Mouse (Mus musculus) heart, embryonic 11.5 days (tissue): ENCODE data around the gene Relb. TPM values are rescaled to one million over a fixed set of nuclear protein-coding genes. Genes with fewer than 3 reads are reported as not detected.

Experiments
- ATAC-seq: fragments of 200-750 bp; cut with Nextera tagmentation; replicated peaks from 2 replicates; pipeline ENCODE4 v1.8.0; 2017; ENCODE audit warnings: moderate library complexity; ENCODE audit not compliant: insufficient number of reproducible peaks, low FRiP score, low TSS enrichment
- H3K27ac ChIP-seq: fragments of 300-500 bp; sonication (generic); 2 replicates; pipeline ENCODE4 v1.5.1; 2014; ENCODE audit warnings: mild to moderate bottlenecking, low read depth, low read length
- H3K27me3 ChIP-seq: fragments of 300-500 bp; sonication (generic); 2 replicates; pipeline ENCODE4 v1.6.1; 2014; ENCODE audit warnings: mild to moderate bottlenecking, low read length, mixed read lengths; ENCODE audit not compliant: control insufficient read depth, insufficient read depth
- H3K36me3 ChIP-seq: fragments of 300-500 bp; sonication (generic); 2 replicates; pipeline ENCODE4 v1.6.1; 2014; ENCODE audit warnings: mild to moderate bottlenecking, low read length, moderate library complexity, mixed read lengths; ENCODE audit not compliant: control insufficient read depth, insufficient read depth
- H3K4me1 ChIP-seq: fragments of 300-500 bp; sonication (generic); 2 replicates; pipeline ENCODE4 v1.6.1; 2014; ENCODE audit warnings: low read length; ENCODE audit not compliant: control insufficient read depth, insufficient read depth
- H3K4me2 ChIP-seq: fragments of 300-500 bp; sonication (generic); 2 replicates; pipeline ENCODE4 v1.6.1; 2014; ENCODE audit warnings: mild to moderate bottlenecking, moderate library complexity
- H3K4me3 ChIP-seq: fragments of 300-500 bp; sonication (generic); 2 replicates; pipeline ENCODE4 v1.5.1; 2014; ENCODE audit warnings: low read depth, low read length
- H3K9ac ChIP-seq: fragments of 300-500 bp; sonication (generic); 2 replicates; pipeline ENCODE4 v1.6.1; 2014; ENCODE audit warnings: mild to moderate bottlenecking, low read depth, low read length, moderate library complexity
- H3K9me3 ChIP-seq: fragments of 300-500 bp; sonication (generic); replicated peaks from 2 replicates; pipeline ENCODE4 v1.6.1; 2016; ENCODE audit warnings: low read length; ENCODE audit not compliant: control insufficient read depth
- WGBS: fragments of 180-500 bp; shearing (Covaris S2); extraction: QIAGEN DNeasy Blood & Tissue Kit; methylation state at CpG from one replicate; pipeline ENCODE4 v1.1.7; 2014; ENCODE audit not compliant: insufficient replicate concordance; 5-methylcytosine and 5-hydroxymethylcytosine counted together
- polyA plus RNA-seq: library from polyadenylated mRNA; unstranded; fragments of >200 nt; fragmentation: Nextera tagmentation; extraction: Ambion mirVana; gene quantifications from 2 replicates; pipeline ENCODE4 v1.2.1, GENCODE M21; 2014

Gene Relb
- polyA plus RNA-seq, 1 experiment from 2014 or later, result 3.7 TPM

- Histone ChIP-seq H3K36me3 (peaks cover 65% of the 10 kb centered on the region), H3K4me2 (peak overlapping the region; percentile 31; the same call in 1 of the 2 replicates), H3K27ac (no peak overlapping the region), H3K9ac (no peak overlapping the region), H3K4me3 (no peak overlapping the region), H3K4me1 (no peaks in the 10 kb centered on the region; the same call in 1 of the 2 replicates), H3K9me3 (no peaks in the 10 kb centered on the region), H3K27me3 (no peaks in the 10 kb centered on the region)
- 0 out of 2 replicates have a peak, but pooled peaks have one; percentile 12 for ATAC-seq
- WGBS, result 68% methylated on average over 46 of the region's 46 CpGs
Observed at GRCm38 (mm10) chr7:19586269-19586668, 43.0 kb downstream of the Relb start.

- Histone ChIP-seq H3K4me1 (peaks cover 9% of the 10 kb centered on the region; the same call in 1 of the 2 replicates), H3K4me2 (no peak overlapping the region), H3K9ac (no peak overlapping the region), H3K9me3 (no peaks in the 10 kb centered on the region), H3K27me3 (peaks cover 37% of the 10 kb centered on the region), H3K36me3 (peaks cover 24% of the 10 kb centered on the region), H3K4me3 (no peak overlapping the region), H3K27ac (no peak overlapping the region)
- 96% methylated on average over 8 of the region's 8 CpGs for WGBS
- no peak for ATAC-seq
Observed at GRCm38 (mm10) chr7:19580634-19581033, 48.6 kb downstream of the Relb start.

- no peaks in the 10 kb centered on the region for H3K9me3 ChIP-seq
- 0 out of 2 replicates have a peak, but pooled peaks have one; percentile 6 for ATAC-seq
- peaks cover 9% of the 10 kb centered on the region; the same call in 1 of the 2 replicates for H3K4me1 ChIP-seq
- no peak overlapping the region for H3K9ac ChIP-seq
- peaks cover 39% of the 10 kb centered on the region for H3K27me3 ChIP-seq
- no peak overlapping the region for H3K4me2 ChIP-seq
- no peak overlapping the region for H3K27ac ChIP-seq
- 80% methylated on average over 10 of the region's 10 CpGs for WGBS
- no peak overlapping the region for H3K4me3 ChIP-seq
- H3K36me3 ChIP-seq, result peaks cover 19% of the 10 kb centered on the region
Observed at GRCm38 (mm10) chr7:19579751-19580150, 49.5 kb downstream of the Relb start.

- Histone ChIP-seq H3K27ac (no peak overlapping the region), H3K4me3 (peak overlapping the region; percentile 43; the same call in 1 of the 2 replicates), H3K9ac (no peak overlapping the region), H3K4me1 (peaks cover 11% of the 10 kb centered on the region; the same call in 1 of the 2 replicates), H3K4me2 (peak overlapping the region; percentile 78), H3K36me3 (peaks cover 8% of the 10 kb centered on the region), H3K9me3 (no peaks in the 10 kb centered on the region), H3K27me3 (peaks cover 39% of the 10 kb centered on the region)
- no peak for ATAC-seq
- 55% methylated on average over 4 of the region's 4 CpGs for WGBS
Observed at GRCm38 (mm10) chr7:19578436-19578835, 50.8 kb downstream of the Relb start.

GRCm38 (mm10) chr7:19577877-19578414 is 51.3 kb downstream of the Relb start:
- Histone ChIP-seq H3K36me3 (peaks cover 8% of the 10 kb centered on the region), H3K4me2 (peak overlapping the region; percentile 78), H3K4me3 (peak overlapping the region; percentile 43), H3K27me3 (peaks cover 39% of the 10 kb centered on the region), H3K9ac (peak overlapping the region; percentile 39; the same call in 1 of the 2 replicates), H3K9me3 (no peaks in the 10 kb centered on the region), H3K4me1 (peaks cover 11% of the 10 kb centered on the region; the same call in 1 of the 2 replicates), H3K27ac (no peak overlapping the region)
- no peak for ATAC-seq
- WGBS, result 12% methylated on average over 10 of the region's 10 CpGs

GRCm38 (mm10) chr7:19577141-19577852 is 51.9 kb downstream of the Relb start, which contains the start of the genes Zfp296 and Gemin7:
Gene Zfp296, plus strand, starts transcription at chr7:19577287.
Gene Gemin7, minus strand, starts transcription at chr7:19577595.
- H3K9me3 ChIP-seq, result no peaks in the 10 kb centered on the region
- peaks cover 39% of the 10 kb centered on the region for H3K27me3 ChIP-seq
- peak within 1 kb of the TSS; percentile 43 for H3K4me3 ChIP-seq
- WGBS, result 2% methylated on average over 56 of the region's 56 CpGs
- no peak for ATAC-seq
- peaks cover 8% of the 10 kb centered on the region for H3K36me3 ChIP-seq
- H3K27ac ChIP-seq, result no peak within 1 kb of the TSS
- H3K4me1 ChIP-seq, result peaks cover 14% of the 10 kb centered on the region
- H3K9ac ChIP-seq, result peak within 1 kb of the TSS; percentile 39
- H3K4me2 ChIP-seq, result peak within 1 kb of the TSS; percentile 78

GRCm38 (mm10) chr7:19575559-19575958 is 53.7 kb downstream of the Relb start:
- H3K4me3 ChIP-seq, result no peak overlapping the region
- no peak overlapping the region for H3K4me2 ChIP-seq
- no peak for ATAC-seq
- peaks cover 3% of the 10 kb centered on the region; the same call in 1 of the 2 replicates for H3K36me3 ChIP-seq
- H3K27ac ChIP-seq, result peak overlapping the region; percentile 35; the same call in 1 of the 2 replicates
- no peak overlapping the region for H3K9ac ChIP-seq
- H3K9me3 ChIP-seq, result no peaks in the 10 kb centered on the region
- H3K27me3 ChIP-seq, result peaks cover 37% of the 10 kb centered on the region
- 55% methylated on average over 3 of the region's 3 CpGs for WGBS
- H3K4me1 ChIP-seq, result peaks cover 21% of the 10 kb centered on the region

- H3K36me3 ChIP-seq, result peaks cover 8% of the 10 kb centered on the region
- H3K4me1 ChIP-seq, result peaks cover 21% of the 10 kb centered on the region
- WGBS, result 18% methylated on average over 16 of the region's 16 CpGs
- H3K4me3 ChIP-seq, result peak overlapping the region; percentile 85
- peaks cover 33% of the 10 kb centered on the region for H3K27me3 ChIP-seq
- H3K9ac ChIP-seq, result peak overlapping the region; percentile 88
- H3K9me3 ChIP-seq, result no peaks in the 10 kb centered on the region
- H3K27ac ChIP-seq, result peak overlapping the region; percentile 92; the same call in 1 of the 2 replicates
- ATAC-seq, result no peak
- peak overlapping the region; percentile 68 for H3K4me2 ChIP-seq
Observed at GRCm38 (mm10) chr7:19573776-19574140, 55.5 kb downstream of the Relb start.
